14 mouse cellular contexts compared by ENCODE assay signal in genomic region chr19:14481796-14482561, GRCm38 (mm10).
DNase-seq lines count a peak whose midpoint lies in the region; ATAC-seq lines count a peak whose summit lies in the region.
"Had no signal": no experiment of that assay in that cellular context is flagged by ENCODE, and none has a peak within 500 bp of the region (broad histone marks: within the 10 kb centered on the region; RNA-seq: fewer than 3 reads in every experiment).

No protein-coding gene starts in this region.

- ATAC-seq in hindbrain, embryonic 11.5 days (ENCODE audit: low FRiP score): peak; percentile 82
- peak; percentile 64; the same call in 1 of the 2 replicates for ATAC-seq in hindbrain, embryonic 13.5 days (ENCODE audit: low FRiP score)
- ATAC-seq in midbrain, embryonic 16.5 days: peak; percentile 60

- no peak overlapping the region for H3K9ac ChIP-seq in hindbrain, embryonic 11.5 days (ENCODE audit: low read depth, low read length)
- H3K9ac ChIP-seq in hindbrain, embryonic 13.5 days: no peak overlapping the region
- no peak overlapping the region for H3K9ac ChIP-seq in midbrain, embryonic 16.5 days (ENCODE audit: low read depth, low read length)
- H3K9ac ChIP-seq: liver, embryonic 14.5 days; stomach, embryonic 15.5 days had no signal

- no peak overlapping the region for H3K4me2 ChIP-seq in hindbrain, embryonic 11.5 days (replicated peaks; ENCODE audit: low read depth, low read length)
- no peak overlapping the region for H3K4me2 ChIP-seq in hindbrain, embryonic 13.5 days
- no peak overlapping the region for H3K4me2 ChIP-seq in midbrain, embryonic 16.5 days (ENCODE audit: low read length)
- H3K4me2 ChIP-seq: stomach, embryonic 15.5 days had no signal

- DNase-seq in hindbrain, embryonic 11.5 days (ENCODE audit: low spot score): peak; percentile 15
- no peak for DNase-seq in hindbrain, embryonic 10.5 days (ENCODE audit: low spot score)
- peak; percentile 68 for DNase-seq in Muller cell, postnatal 12 days (ENCODE audit: inconsistent ontology term)
- no peak for DNase-seq in urinary bladder, postnatal 25 days (ENCODE audit: low spot score)
- DNase-seq in adrenal gland, postnatal 10 days: no peak
- no peak for DNase-seq in thymus, postnatal 0 days (ENCODE audit: low spot score)
- DNase-seq: B cell, adult 2 months; embryo, embryonic 11 days; heart, postnatal 4 days; kidney, postnatal 4 days had no signal

- H3K4me3 ChIP-seq in hindbrain, embryonic 11.5 days (ENCODE audit: low read depth, low read length): no peak overlapping the region
- no peak overlapping the region for H3K4me3 ChIP-seq in hindbrain, embryonic 10.5 days
- no peak overlapping the region for H3K4me3 ChIP-seq in hindbrain, embryonic 13.5 days
- H3K4me3 ChIP-seq in midbrain, embryonic 16.5 days (ENCODE audit: low read depth, low read length): no peak overlapping the region
- H3K4me3 ChIP-seq: stomach, embryonic 15.5 days had no signal

- no peak overlapping the region for H3K27ac ChIP-seq in hindbrain, embryonic 11.5 days (ENCODE audit: low read depth, low read length)
- H3K27ac ChIP-seq in hindbrain, embryonic 10.5 days: no peak overlapping the region
- 0 out of 2 replicates have a peak overlapping the region, but pooled peaks have one; percentile 13 for H3K27ac ChIP-seq in hindbrain, embryonic 13.5 days
- H3K27ac ChIP-seq in midbrain, embryonic 16.5 days (ENCODE audit: low read length): no peak overlapping the region
- H3K27ac ChIP-seq: liver, embryonic 14.5 days; stomach, embryonic 15.5 days had no signal

- no peaks in the 10 kb centered on the region for H3K27me3 ChIP-seq in hindbrain, embryonic 11.5 days (ENCODE audit: control insufficient read depth, insufficient read depth, low read length)
- no peaks in the 10 kb centered on the region for H3K27me3 ChIP-seq in hindbrain, embryonic 10.5 days (ENCODE audit: insufficient read depth, poor library complexity, severe bottlenecking)
- H3K27me3 ChIP-seq in hindbrain, embryonic 13.5 days: no peaks in the 10 kb centered on the region
- H3K27me3 ChIP-seq in midbrain, embryonic 16.5 days (ENCODE audit: control insufficient read depth, insufficient read depth, low read depth, low read length): no peaks in the 10 kb centered on the region
- H3K27me3 ChIP-seq: stomach, embryonic 15.5 days had no signal

- no peaks in the 10 kb centered on the region for H3K4me1 ChIP-seq in hindbrain, embryonic 11.5 days (replicated peaks; ENCODE audit: control insufficient read depth, insufficient read depth, low read length)
- H3K4me1 ChIP-seq in hindbrain, embryonic 10.5 days (replicated peaks): peaks cover 16% of the 10 kb centered on the region
- peaks cover 35% of the 10 kb centered on the region for H3K4me1 ChIP-seq in hindbrain, embryonic 13.5 days (replicated peaks)
- H3K4me1 ChIP-seq in midbrain, embryonic 16.5 days (ENCODE audit: control insufficient read depth, insufficient read depth, low read length): peaks cover 16% of the 10 kb centered on the region
- H3K4me1 ChIP-seq: stomach, embryonic 15.5 days had no signal

- 55% methylated on average over 5 of the region's 5 CpGs for WGBS in hindbrain, embryonic 11.5 days
- WGBS in hindbrain, embryonic 10.5 days: 56% methylated on average over 5 of the region's 5 CpGs
- 37% methylated on average over 5 of the region's 5 CpGs for WGBS in hindbrain, embryonic 13.5 days
- 29% methylated on average over 5 of the region's 5 CpGs for WGBS in midbrain, embryonic 16.5 days

- no peaks in the 10 kb centered on the region for H3K9me3 ChIP-seq in hindbrain, embryonic 11.5 days (ENCODE audit: control insufficient read depth, low read length)
- no peaks in the 10 kb centered on the region for H3K9me3 ChIP-seq in hindbrain, embryonic 10.5 days
- no peaks in the 10 kb centered on the region for H3K9me3 ChIP-seq in hindbrain, embryonic 13.5 days
- H3K9me3 ChIP-seq in midbrain, embryonic 16.5 days (replicated peaks; ENCODE audit: control insufficient read depth, low read length, poor library complexity, severe bottlenecking): no peaks in the 10 kb centered on the region
- H3K9me3 ChIP-seq: stomach, embryonic 15.5 days had no signal

- no peaks in the 10 kb centered on the region for H3K36me3 ChIP-seq in hindbrain, embryonic 11.5 days (ENCODE audit: control insufficient read depth, insufficient read depth, low read length)
- no peaks in the 10 kb centered on the region for H3K36me3 ChIP-seq in hindbrain, embryonic 10.5 days
- no peaks in the 10 kb centered on the region for H3K36me3 ChIP-seq in hindbrain, embryonic 13.5 days
- H3K36me3 ChIP-seq in midbrain, embryonic 16.5 days (ENCODE audit: control insufficient read depth, insufficient read depth, low read length): no peaks in the 10 kb centered on the region
- H3K36me3 ChIP-seq: stomach, embryonic 15.5 days had no signal

Comparison
In these comparisons a context has a peak if more than half of its experiments do, and no peak if none do; other contexts are left out.
1. DNase-seq: peak in hindbrain, embryonic 11.5 days (single experiment) and Muller cell, postnatal 12 days (single experiment); none in hindbrain, embryonic 10.5 days (single experiment), urinary bladder, postnatal 25 days (single experiment), adrenal gland, postnatal 10 days (single experiment) and thymus, postnatal 0 days (single experiment).
2. Peak in every context shown above with its lines, with median percentiles within 50 percentile points of each other: ATAC-seq.